Mouse (Mus musculus): ENCODE measurements at regions not wholly inside any gene's neighbourhood (a gene's known extent, or its start where the extent isn't known, plus 50 kb on each side); places are given as distances from the start of the nearest gene placed in this dataset.
A peak's percentile ranks its signal among the peaks of the same experiment; 100 is the strongest.

- no peaks in the 10 kb centered on the region for H3K27me3 ChIP-seq
- H3K4me3 ChIP-seq = no peak overlapping the region
- H3K9ac ChIP-seq = no peak overlapping the region
- no peak for ATAC-seq
- WGBS = 64% methylated on average over 1 of the region's 1 CpGs
- H3K36me3 ChIP-seq (ENCODE audit: poor library complexity, severe bottlenecking) = no peaks in the 10 kb centered on the region
- H3K27ac ChIP-seq = no peak overlapping the region
- H3K4me2 ChIP-seq = no peak overlapping the region
- no peaks in the 10 kb centered on the region for H3K9me3 ChIP-seq (replicated peaks)
- H3K4me1 ChIP-seq = no peaks in the 10 kb centered on the region
Observed at GRCm38 (mm10) chr6:31693047-31693446, 129.3 kb upstream of the Podxl start.

DNA sequence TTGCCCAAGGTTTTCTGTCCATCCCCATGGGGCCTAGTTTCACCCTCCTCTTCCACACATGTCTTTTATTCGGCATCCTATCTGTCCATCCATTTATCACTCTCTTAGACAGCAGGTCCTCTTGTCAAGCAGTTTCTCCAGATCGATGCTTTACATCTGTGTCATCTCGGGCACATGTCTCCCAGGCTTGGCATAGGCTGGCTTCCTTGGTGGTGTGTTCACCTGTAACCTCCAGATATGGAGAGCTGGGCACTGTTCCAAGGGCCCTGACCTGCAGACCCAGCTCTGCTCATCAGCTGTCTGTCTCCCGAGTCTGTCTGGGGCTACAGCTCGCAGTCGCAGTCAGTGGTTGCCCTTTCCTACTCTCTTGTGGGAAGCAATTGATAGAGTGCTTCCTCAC, 128.2 kb upstream of the Podxl start:
- Histone ChIP-seq H3K4me1 (no peaks in the 10 kb centered on the region), H3K27me3 (no peaks in the 10 kb centered on the region), H3K4me3 (no peak overlapping the region), H3K9ac (no peak overlapping the region), H3K9me3 (replicated peaks) (no peaks in the 10 kb centered on the region), H3K4me2 (no peak overlapping the region), H3K27ac (no peak overlapping the region), H3K36me3 (ENCODE audit: poor library complexity, severe bottlenecking) (no peaks in the 10 kb centered on the region)
- no peak for ATAC-seq
- 85% methylated on average over 6 of the region's 6 CpGs for WGBS

DNA sequence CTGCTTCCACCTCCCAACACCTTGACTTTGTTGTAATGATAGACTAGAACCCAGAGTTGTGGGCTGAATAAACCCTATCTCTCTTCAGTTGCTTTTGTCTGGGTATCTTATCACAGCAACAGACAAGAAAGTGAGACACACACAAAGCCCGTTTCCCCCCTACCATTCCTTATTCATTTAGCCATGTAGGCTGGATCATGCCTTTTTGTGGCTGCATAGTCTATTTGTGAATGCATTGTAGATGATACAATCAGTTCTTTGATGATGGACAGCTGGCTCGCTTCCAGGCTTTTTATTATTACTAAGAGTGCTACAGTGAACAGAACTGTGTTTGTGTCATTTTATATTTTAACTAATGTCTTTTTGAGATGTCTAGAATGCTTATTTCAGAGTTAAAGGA, 116.3 kb upstream of the Podxl start:
- H3K27me3 ChIP-seq = no peaks in the 10 kb centered on the region
- H3K4me2 ChIP-seq = no peak overlapping the region
- no peak overlapping the region for H3K27ac ChIP-seq
- 0 out of 2 replicates have a peak, but pooled peaks have one; percentile 45 for ATAC-seq
- no peaks in the 10 kb centered on the region for H3K9me3 ChIP-seq (replicated peaks)
- no peak overlapping the region for H3K9ac ChIP-seq
- 32% methylated on average over 2 of the region's 2 CpGs for WGBS
- no peak overlapping the region for H3K4me3 ChIP-seq
- no peaks in the 10 kb centered on the region for H3K36me3 ChIP-seq (ENCODE audit: poor library complexity, severe bottlenecking)
- H3K4me1 ChIP-seq = peaks cover 9% of the 10 kb centered on the region

DNA sequence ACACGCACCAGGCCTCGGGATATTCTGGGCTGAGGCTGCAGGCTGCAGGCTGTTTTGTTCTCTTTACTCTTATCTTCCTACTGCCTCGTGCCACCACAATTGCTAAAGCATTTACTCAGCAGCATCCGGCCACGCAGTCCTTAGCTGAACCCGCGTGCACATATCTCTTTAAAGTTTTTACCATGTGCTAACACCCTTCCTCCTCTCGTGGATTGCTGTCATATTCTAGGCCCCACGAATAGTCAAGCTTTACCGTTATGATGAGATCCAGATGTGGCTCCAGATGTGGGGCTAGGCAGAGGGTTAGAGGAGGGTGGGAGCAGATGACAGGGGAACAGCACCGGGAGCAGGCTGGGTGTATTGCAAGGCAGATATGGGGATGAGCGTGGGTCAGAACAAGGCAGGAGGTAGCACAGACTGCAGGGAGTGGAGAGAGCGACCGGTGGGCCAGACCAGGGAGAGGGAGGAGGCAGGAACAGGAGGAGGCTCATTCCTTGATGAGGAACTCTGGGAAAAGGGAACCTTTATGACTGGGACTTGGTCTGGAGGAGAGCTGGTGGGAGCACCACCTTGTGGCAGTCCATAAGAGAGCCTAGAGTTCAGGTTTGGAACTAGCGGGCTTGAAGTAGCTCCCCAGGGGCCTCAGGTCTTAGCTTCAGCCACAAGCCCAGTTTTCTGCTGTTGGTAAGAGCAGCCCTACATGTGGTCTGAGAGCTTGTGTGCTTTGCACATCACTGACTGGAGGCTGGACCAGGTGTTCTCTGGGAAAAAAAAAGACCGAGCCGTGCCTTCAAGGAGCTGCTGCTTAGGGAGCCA, 102.1 kb upstream of the Podxl start:
- 83% methylated on average over 17 of the region's 17 CpGs for WGBS
- Histone ChIP-seq H3K27me3 (peaks cover 3% of the 10 kb centered on the region; the same call in 1 of the 2 replicates), H3K9me3 (replicated peaks) (no peaks in the 10 kb centered on the region; the same call in 1 of the 2 replicates), H3K9ac (no peak overlapping the region), H3K4me1 (no peaks in the 10 kb centered on the region), H3K27ac (no peak overlapping the region), H3K4me2 (no peak overlapping the region), H3K36me3 (ENCODE audit: poor library complexity, severe bottlenecking) (no peaks in the 10 kb centered on the region), H3K4me3 (no peak overlapping the region)
- no peak for ATAC-seq

DNA sequence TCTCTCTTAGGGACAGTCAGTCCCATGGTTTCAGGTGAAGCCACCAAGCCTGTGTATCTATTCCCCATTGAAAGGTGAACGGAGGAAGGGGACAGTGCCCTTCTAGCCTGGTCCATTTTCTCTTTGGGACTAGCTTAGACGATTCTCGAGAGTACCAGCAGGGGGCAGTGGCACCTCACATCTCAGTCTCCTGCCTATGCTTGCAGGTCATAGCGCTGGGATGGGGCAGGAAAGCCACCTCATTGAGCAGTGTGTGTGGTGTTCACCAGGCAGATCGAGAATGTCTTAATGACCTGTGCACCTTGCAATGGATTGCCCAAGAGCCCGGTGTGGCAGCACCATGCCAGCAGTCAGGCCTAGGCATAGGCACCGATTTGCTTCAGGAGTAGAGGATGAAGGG, 100.7 kb upstream of the Podxl start:
- Histone ChIP-seq H3K9ac (no peak overlapping the region), H3K4me1 (no peaks in the 10 kb centered on the region), H3K27ac (no peak overlapping the region), H3K36me3 (ENCODE audit: poor library complexity, severe bottlenecking) (no peaks in the 10 kb centered on the region), H3K27me3 (peaks cover 3% of the 10 kb centered on the region; the same call in 1 of the 2 replicates), H3K4me2 (no peak overlapping the region), H3K4me3 (no peak overlapping the region), H3K9me3 (replicated peaks) (no peaks in the 10 kb centered on the region; the same call in 1 of the 2 replicates)
- peak; percentile 66 for ATAC-seq
- WGBS = 19% methylated on average over 7 of the region's 7 CpGs

GRCm38 (mm10) chr6:31660778-31661177, 97.0 kb upstream of the Podxl start:
- Histone ChIP-seq H3K36me3 (ENCODE audit: poor library complexity, severe bottlenecking) (no peaks in the 10 kb centered on the region), H3K4me3 (no peak overlapping the region), H3K9me3 (replicated peaks) (no peaks in the 10 kb centered on the region), H3K27ac (no peak overlapping the region), H3K4me2 (no peak overlapping the region), H3K27me3 (0 out of 2 replicates have a peak, but pooled peaks cover 3% of the 10 kb centered on the region), H3K9ac (no peak overlapping the region), H3K4me1 (no peaks in the 10 kb centered on the region)
- WGBS = 13% methylated on average over 8 of the region's 8 CpGs
- peak; percentile 72 for ATAC-seq

GRCm38 (mm10) chr6:31659901-31660300, 96.1 kb upstream of the Podxl start:
- Histone ChIP-seq H3K9ac (no peak overlapping the region), H3K9me3 (replicated peaks) (no peaks in the 10 kb centered on the region), H3K36me3 (ENCODE audit: poor library complexity, severe bottlenecking) (no peaks in the 10 kb centered on the region), H3K4me3 (no peak overlapping the region), H3K27ac (no peak overlapping the region), H3K4me1 (no peaks in the 10 kb centered on the region), H3K27me3 (0 out of 2 replicates have a peak, but pooled peaks cover 3% of the 10 kb centered on the region), H3K4me2 (no peak overlapping the region)
- WGBS = 69% methylated on average over 4 of the region's 4 CpGs
- ATAC-seq = no peak

- H3K4me1 ChIP-seq = no peaks in the 10 kb centered on the region
- ATAC-seq = no peak
- H3K9ac ChIP-seq = no peak overlapping the region
- no peaks in the 10 kb centered on the region for H3K9me3 ChIP-seq (replicated peaks)
- no peak overlapping the region for H3K4me3 ChIP-seq
- no peak overlapping the region for H3K27ac ChIP-seq
- 85% methylated on average over 19 of the region's 19 CpGs for WGBS
- 0 out of 2 replicates have a peak, but pooled peaks cover 3% of the 10 kb centered on the region for H3K27me3 ChIP-seq
- no peak overlapping the region for H3K4me2 ChIP-seq
- H3K36me3 ChIP-seq (ENCODE audit: poor library complexity, severe bottlenecking) = no peaks in the 10 kb centered on the region
Observed at GRCm38 (mm10) chr6:31658447-31659199, 94.8 kb upstream of the Podxl start.

GRCm38 (mm10) chr6:31650791-31651476, 87.2 kb upstream of the Podxl start:
- no peaks in the 10 kb centered on the region for H3K9me3 ChIP-seq (replicated peaks)
- WGBS = 70% methylated on average over 7 of the region's 7 CpGs
- H3K4me1 ChIP-seq = no peaks in the 10 kb centered on the region
- ATAC-seq = no peak
- no peak overlapping the region for H3K9ac ChIP-seq
- H3K27ac ChIP-seq = no peak overlapping the region
- H3K4me2 ChIP-seq = no peak overlapping the region
- H3K4me3 ChIP-seq = no peak overlapping the region
- no peaks in the 10 kb centered on the region for H3K36me3 ChIP-seq (ENCODE audit: poor library complexity, severe bottlenecking)
- no peaks in the 10 kb centered on the region for H3K27me3 ChIP-seq

DNA sequence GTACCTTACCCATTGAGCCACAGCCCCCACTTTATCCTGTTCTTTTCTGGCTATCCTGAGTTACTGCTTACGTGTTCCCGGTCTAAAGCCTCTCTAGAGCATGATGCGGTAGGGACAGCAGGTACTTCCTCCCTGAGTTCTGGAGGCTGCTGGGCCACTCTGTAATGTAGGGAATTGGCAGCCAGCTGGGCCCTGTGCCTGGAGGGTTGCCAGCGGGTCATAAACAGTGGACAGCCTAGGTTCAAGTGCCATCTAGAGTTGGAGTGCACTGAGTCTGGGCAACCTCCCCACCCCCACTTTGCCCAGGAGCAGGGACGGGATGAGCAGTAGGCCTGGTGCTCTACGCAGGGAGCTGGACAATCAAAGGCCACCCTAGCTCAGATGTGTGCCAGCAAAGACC, 81.5 kb upstream of the Podxl start:
- Histone ChIP-seq H3K4me3 (no peak overlapping the region), H3K9me3 (replicated peaks) (no peaks in the 10 kb centered on the region), H3K27me3 (no peaks in the 10 kb centered on the region), H3K36me3 (ENCODE audit: poor library complexity, severe bottlenecking) (no peaks in the 10 kb centered on the region), H3K4me1 (0 out of 2 replicates have a peak, but pooled peaks cover 6% of the 10 kb centered on the region), H3K9ac (no peak overlapping the region), H3K27ac (no peak overlapping the region), H3K4me2 (no peak overlapping the region)
- ATAC-seq = no peak
- 92% methylated on average over 6 of the region's 6 CpGs for WGBS

- no peak overlapping the region for H3K4me3 ChIP-seq
- no peak overlapping the region for H3K4me2 ChIP-seq
- no peak for ATAC-seq
- no peak overlapping the region for H3K9ac ChIP-seq
- no peaks in the 10 kb centered on the region for H3K27me3 ChIP-seq
- no peaks in the 10 kb centered on the region for H3K9me3 ChIP-seq (replicated peaks)
- 0 out of 2 replicates have a peak, but pooled peaks cover 6% of the 10 kb centered on the region for H3K4me1 ChIP-seq
- no peaks in the 10 kb centered on the region for H3K36me3 ChIP-seq (ENCODE audit: poor library complexity, severe bottlenecking)
- H3K27ac ChIP-seq = no peak overlapping the region
- 73% methylated on average over 5 of the region's 5 CpGs for WGBS
Observed at GRCm38 (mm10) chr6:31644504-31644903, 80.7 kb upstream of the Podxl start.

- H3K4me2 ChIP-seq = no peak overlapping the region
Observed at GRCm38 (mm10) chr6:31642451-31642942, 78.7 kb upstream of the Podxl start.

More at GRCm38 (mm10) chr6:31642451-31642942, 78.7 kb upstream of the Podxl start:
- no peaks in the 10 kb centered on the region for H3K36me3 ChIP-seq (ENCODE audit: poor library complexity, severe bottlenecking)
- no peaks in the 10 kb centered on the region for H3K27me3 ChIP-seq
- ATAC-seq = 0 out of 2 replicates have a peak, but pooled peaks have one; percentile 21
- H3K9ac ChIP-seq = no peak overlapping the region
- peaks cover 15% of the 10 kb centered on the region for H3K4me1 ChIP-seq
- 26% methylated on average over 13 of the region's 13 CpGs for WGBS
- H3K4me3 ChIP-seq = no peak overlapping the region
- no peaks in the 10 kb centered on the region for H3K9me3 ChIP-seq (replicated peaks)
- no peak overlapping the region for H3K27ac ChIP-seq
